Mouse (Mus musculus): ENCODE measurements around the gene Dapk1. TPM values are rescaled to one million over a fixed set of nuclear protein-coding genes. Genes with fewer than 3 reads are reported as not detected.

Dapk1 gene
- total and polyA plus RNA-seq, 2 experiments from 2014 or later: 6.1 to 17.3 TPM

- no peak overlapping the region for H3K4me3 ChIP-seq (ENCODE audit: low read depth, low read length)
- ATAC-seq (ENCODE audit: insufficient read depth, low read depth) (no peak), DNase-seq (ENCODE audit: low spot score) (no peak)
- H3K27ac ChIP-seq (ENCODE audit: low read depth): no peak overlapping the region
- no peaks in the 10 kb centered on the region for H3K27me3 ChIP-seq (ENCODE audit: control insufficient read depth, insufficient read depth, low read length)
- no peak overlapping the region for H3K4me2 ChIP-seq (ENCODE audit: low read depth, low read length)
- 82% methylated on average over 12 of the region's 12 CpGs for WGBS
- TF ChIP-seq CTCF (IDR thresholded peaks at IDR 0.05; ENCODE audit: low read depth) (no peak), EP300 (IDR thresholded peaks at IDR 0.05; ENCODE audit: low read depth) (no peak)
- H3K4me1 ChIP-seq (ENCODE audit: control insufficient read depth, insufficient read depth): no peaks in the 10 kb centered on the region
- no peaks in the 10 kb centered on the region for H3K9me3 ChIP-seq (replicated peaks; ENCODE audit: control insufficient read depth, low read length)
- H3K36me3 ChIP-seq (replicated peaks; ENCODE audit: control insufficient read depth, insufficient read depth, low read length): no peaks in the 10 kb centered on the region
- no peak overlapping the region for H3K9ac ChIP-seq (replicated peaks; ENCODE audit: low read depth, low read length)
Measured at GRCm38 (mm10) chr13:60701671-60702171, 100.0 kb downstream of the Dapk1 start.

GRCm38 (mm10) chr13:60707541-60708468, 106.1 kb downstream of the Dapk1 start:
- no peaks in the 10 kb centered on the region for H3K4me1 ChIP-seq (ENCODE audit: control insufficient read depth, insufficient read depth)
- no peak overlapping the region for H3K9ac ChIP-seq (replicated peaks; ENCODE audit: low read depth, low read length)
- no peak for TF ChIP-seq EP300 (IDR thresholded peaks at IDR 0.05; ENCODE audit: low read depth)
- TF ChIP-seq CTCF (IDR thresholded peaks at IDR 0.05; ENCODE audit: low read depth): no peak
- ATAC-seq (ENCODE audit: insufficient read depth, low read depth) (no peak), DNase-seq (ENCODE audit: low spot score) (no peak)
- no peak overlapping the region for H3K27ac ChIP-seq (ENCODE audit: low read depth)
- H3K9me3 ChIP-seq (replicated peaks; ENCODE audit: control insufficient read depth, low read length): no peaks in the 10 kb centered on the region
- H3K4me3 ChIP-seq (ENCODE audit: low read depth, low read length): no peak overlapping the region
- 79% methylated on average over 16 of the region's 16 CpGs for WGBS
- H3K4me2 ChIP-seq (ENCODE audit: low read depth, low read length): no peak overlapping the region
- H3K27me3 ChIP-seq (ENCODE audit: control insufficient read depth, insufficient read depth, low read length): no peaks in the 10 kb centered on the region
- no peaks in the 10 kb centered on the region for H3K36me3 ChIP-seq (replicated peaks; ENCODE audit: control insufficient read depth, insufficient read depth, low read length)

- Histone ChIP-seq H3K4me3 (ENCODE audit: low read depth, low read length) (no peak overlapping the region), H3K4me1 (ENCODE audit: control insufficient read depth, insufficient read depth) (no peaks in the 10 kb centered on the region), H3K27me3 (ENCODE audit: control insufficient read depth, insufficient read depth, low read length) (no peaks in the 10 kb centered on the region), H3K9ac (replicated peaks; ENCODE audit: low read depth, low read length) (no peak overlapping the region), H3K27ac (ENCODE audit: low read depth) (no peak overlapping the region), H3K9me3 (replicated peaks; ENCODE audit: control insufficient read depth, low read length) (no peaks in the 10 kb centered on the region), H3K4me2 (ENCODE audit: low read depth, low read length) (no peak overlapping the region), H3K36me3 (replicated peaks; ENCODE audit: control insufficient read depth, insufficient read depth, low read length) (no peaks in the 10 kb centered on the region)
- 72% methylated on average over 6 of the region's 6 CpGs for WGBS
- ATAC-seq (ENCODE audit: insufficient read depth, low read depth) (no peak), DNase-seq (ENCODE audit: low spot score) (no peak)
- TF ChIP-seq CTCF (IDR thresholded peaks at IDR 0.05; ENCODE audit: low read depth): no peak
Measured at GRCm38 (mm10) chr13:60709136-60709535, 107.4 kb downstream of the Dapk1 start.

- Histone ChIP-seq H3K4me2 (ENCODE audit: low read depth, low read length) (no peak overlapping the region), H3K36me3 (replicated peaks; ENCODE audit: control insufficient read depth, insufficient read depth, low read length) (no peaks in the 10 kb centered on the region), H3K27me3 (ENCODE audit: control insufficient read depth, insufficient read depth, low read length) (no peaks in the 10 kb centered on the region), H3K9ac (replicated peaks; ENCODE audit: low read depth, low read length) (no peak overlapping the region), H3K4me3 (ENCODE audit: low read depth, low read length) (no peak overlapping the region), H3K27ac (ENCODE audit: low read depth) (no peak overlapping the region), H3K9me3 (replicated peaks; ENCODE audit: control insufficient read depth, low read length) (no peaks in the 10 kb centered on the region), H3K4me1 (ENCODE audit: control insufficient read depth, insufficient read depth) (no peaks in the 10 kb centered on the region)
- DNase-seq (ENCODE audit: low spot score) (no peak), ATAC-seq (ENCODE audit: insufficient read depth, low read depth) (no peak)
- WGBS: 84% methylated on average over 3 of the region's 3 CpGs
- TF ChIP-seq EP300 (IDR thresholded peaks at IDR 0.05; ENCODE audit: low read depth) (no peak), CTCF (IDR thresholded peaks at IDR 0.05; ENCODE audit: low read depth) (no peak)
Measured at GRCm38 (mm10) chr13:60710963-60711362, 109.2 kb downstream of the Dapk1 start.

GRCm38 (mm10) chr13:60713537-60713936, 111.8 kb downstream of the Dapk1 start:
- no peak overlapping the region for H3K4me2 ChIP-seq (ENCODE audit: low read depth, low read length)
- no peaks in the 10 kb centered on the region for H3K4me1 ChIP-seq (ENCODE audit: control insufficient read depth, insufficient read depth)
- H3K9me3 ChIP-seq (replicated peaks; ENCODE audit: control insufficient read depth, low read length): no peaks in the 10 kb centered on the region
- no peak overlapping the region for H3K4me3 ChIP-seq (ENCODE audit: low read depth, low read length)
- no peak for DNase-seq (ENCODE audit: low spot score)
- H3K27ac ChIP-seq (ENCODE audit: low read depth): no peak overlapping the region
- ATAC-seq (ENCODE audit: insufficient read depth, low read depth): no peak
- no peak overlapping the region for H3K9ac ChIP-seq (replicated peaks; ENCODE audit: low read depth, low read length)
- WGBS: 88% methylated on average over 4 of the region's 4 CpGs
- H3K27me3 ChIP-seq (ENCODE audit: control insufficient read depth, insufficient read depth, low read length): no peaks in the 10 kb centered on the region
- no peaks in the 10 kb centered on the region for H3K36me3 ChIP-seq (replicated peaks; ENCODE audit: control insufficient read depth, insufficient read depth, low read length)
- no peak for TF ChIP-seq EP300 (IDR thresholded peaks at IDR 0.05; ENCODE audit: low read depth)
- no peak for TF ChIP-seq CTCF (IDR thresholded peaks at IDR 0.05; ENCODE audit: low read depth)

All from heart, postnatal 0 days (tissue).